Mouse (Mus musculus) testis, adult 2 months (tissue): Measurements from ENCODE around the gene Svs3b.
"Not testable (repeated sequence)": the region's sequence is repeated elsewhere in the genome, so short reads cannot be mapped to it uniquely, and the experiment has no call there.

Source experiments
- CTCF ChIP-seq: fragments of 200-500 bp; IDR thresholded peaks from 2 replicates; pipeline ENCODE4 v1.5.1; 2012; ENCODE audit warnings: low read depth, mild to moderate bottlenecking, inconsistent platforms, low read length, moderate library complexity; ENCODE audit not compliant: control insufficient read depth, insufficient read depth, insufficient replicate concordance
- POLR2A ChIP-seq: fragments of 200-500 bp; IDR thresholded peaks from 2 replicates; pipeline ENCODE4 v1.6.1; 2012; ENCODE audit warnings: low read depth, mild to moderate bottlenecking, inconsistent platforms, low read length, moderate library complexity; ENCODE audit not compliant: control insufficient read depth

DNA sequence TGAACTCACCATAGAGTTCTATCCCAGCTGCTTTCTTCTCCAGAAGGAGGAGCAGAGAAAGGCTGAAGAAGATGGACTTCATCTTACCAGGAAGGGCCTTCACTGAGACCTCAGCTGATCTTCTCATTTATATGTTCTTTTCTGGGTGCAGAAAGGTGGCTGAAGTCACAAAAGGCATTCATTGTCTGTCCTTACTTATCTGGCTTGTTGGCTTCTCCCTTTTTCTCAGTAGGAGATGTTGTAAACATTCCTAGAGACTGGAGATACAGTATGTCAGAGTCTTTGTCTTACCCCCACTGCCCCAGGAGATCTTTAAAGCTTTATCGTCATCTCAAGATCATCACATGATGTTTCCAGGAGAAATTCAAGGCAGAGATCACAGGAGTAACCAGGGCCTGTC, at the start of gene Svs3b:
- not testable (repeated sequence) for TF ChIP-seq POLR2A, CTCF
